Mouse (Mus musculus) C2C12 (cell line): Measurements from ENCODE around the gene Ybx3.

Experiments
- CTCF ChIP-seq: IDR thresholded peaks from one replicate; pipeline ENCODE4 v1.5.1; 2011; ENCODE audit not compliant: control insufficient read depth, insufficient read depth, insufficient read length
- FOSL1 ChIP-seq: IDR thresholded peaks from one replicate; pipeline ENCODE4 v1.8.0; 2011; ENCODE audit warnings: mild to moderate bottlenecking, low read length; ENCODE audit not compliant: poor library complexity, insufficient read depth, severe bottlenecking
- MAX ChIP-seq: IDR thresholded peaks from one replicate; pipeline ENCODE4 v1.6.1; 2011; ENCODE audit warnings: mild to moderate bottlenecking, control low read depth
- MYOD1 ChIP-seq: IDR thresholded peaks from one replicate; pipeline ENCODE4 v1.6.1; 2011; ENCODE audit warnings: low read depth; ENCODE audit not compliant: control insufficient read depth, insufficient read length
- USF1 ChIP-seq: IDR thresholded peaks from one replicate; pipeline ENCODE4 v1.6.1; 2011; ENCODE audit warnings: low read depth, mild to moderate bottlenecking, control low read depth, moderate library complexity

GRCm38 (mm10) chr6:131378858-131379428, 9.3 kb downstream of the Ybx3 start:
- TF ChIP-seq CTCF (no peak), FOSL1 (no peak), MAX (no peak), USF1 (no peak), MYOD1 (no peak)
